Mouse (Mus musculus): ENCODE data around the gene Gna15.

- no peak for TF ChIP-seq CTCF (IDR thresholded peaks at IDR 0.05; ENCODE audit: extremely low read depth, insufficient read depth, low read length)
- TF ChIP-seq POLR2A (IDR thresholded peaks at IDR 0.05; ENCODE audit: extremely low read depth, insufficient read depth, low read length): no peak
These were observed 18.9 kb downstream of the Gna15 start for GRCm38 (mm10) chr10:81505016-81505664.

Data from cortical plate, adult 2 months (tissue).